Mouse (Mus musculus): ENCODE results near the gene Map3k14.

- TF ChIP-seq TAL1 (conservative IDR thresholded peaks at IDR 0.05; ENCODE audit: low read depth, low read length) (no peak), POLR2AphosphoS5 (IDR thresholded peaks at IDR 0.05; ENCODE audit: insufficient replicate concordance, low read depth, low read length) (no peak), CTCF (IDR thresholded peaks at IDR 0.05; ENCODE audit: low read depth, low read length) (no peak), GATA1 (IDR thresholded peaks at IDR 0.05; ENCODE audit: borderline replicate concordance, low read length) (no peak)
Observed at GRCm38 (mm10) chr11:103197340-103197739, 69.9 kb downstream of the Map3k14 start.
